Mouse (Mus musculus): Measurements from ENCODE around the gene Vsig8.

The Vsig8 gene

DNA sequence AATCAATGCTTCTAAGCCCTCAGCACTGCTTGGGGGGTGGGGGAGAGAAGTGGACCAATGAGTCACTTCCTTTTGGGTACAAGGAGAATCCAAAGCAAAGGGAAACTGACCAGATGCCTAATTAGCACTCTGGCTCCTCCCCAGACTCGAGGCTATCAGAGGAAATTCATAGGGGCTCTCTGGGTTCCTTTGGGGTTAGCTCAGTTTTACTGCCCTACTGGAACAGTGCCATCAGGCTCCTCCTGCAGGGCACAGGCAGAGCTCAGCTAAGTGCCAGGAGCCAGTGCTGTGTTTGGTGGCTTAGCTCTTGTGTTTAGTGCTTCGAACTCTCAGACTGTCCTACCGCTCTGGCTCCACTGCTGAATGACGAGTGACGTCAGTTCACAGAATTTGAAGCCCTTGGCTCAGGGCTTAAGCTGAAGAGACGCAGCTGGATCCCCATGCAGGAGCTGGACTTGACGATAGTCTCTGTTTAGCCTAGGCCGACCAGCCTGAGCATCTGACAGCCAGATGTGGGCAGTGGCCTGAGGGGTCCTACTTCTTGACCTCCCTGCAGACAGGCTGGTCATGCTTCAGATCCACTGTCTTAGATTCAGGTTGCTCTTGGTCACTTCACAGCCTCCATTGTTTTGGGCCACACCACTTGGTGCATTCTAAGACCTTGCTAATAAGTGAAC lies 25.1 kb upstream of the Vsig8 start:
- DNase-seq, result peak in 1 of 2 experiments; percentile 35

GRCm38 (mm10) chr1:172532551-172532950 lies 23.2 kb upstream of the Vsig8 start:
- peak; percentile 70 to 75 for DNase-seq

- no peak for DNase-seq
Observed at GRCm38 (mm10) chr1:172535116-172535515, 20.6 kb upstream of the Vsig8 start.

DNA sequence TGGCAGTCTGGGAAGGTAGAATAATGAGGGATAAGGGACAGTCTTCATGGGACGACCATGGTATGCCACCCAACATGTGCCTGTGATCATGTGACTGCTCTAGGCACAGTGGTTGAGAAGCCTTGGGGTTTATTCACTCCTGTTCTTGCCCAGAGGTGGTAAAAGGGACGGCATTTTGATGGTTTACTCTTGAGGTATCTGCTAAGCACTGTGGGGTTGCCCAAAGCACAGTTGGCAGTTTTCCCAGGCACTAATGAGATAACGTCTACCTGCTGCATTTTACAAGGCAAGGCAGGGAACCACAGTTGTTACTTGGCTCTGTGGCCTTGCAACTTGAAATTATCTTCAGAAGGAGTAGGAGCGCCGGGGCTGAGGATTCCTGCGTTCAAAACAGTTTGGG lies 15.9 kb upstream of the Vsig8 start:
- DNase-seq, result no peak

- DNase-seq, result no peak
Observed at GRCm38 (mm10) chr1:172540283-172540820, 15.4 kb upstream of the Vsig8 start.

GRCm38 (mm10) chr1:172546062-172546461 lies 9.7 kb upstream of the Vsig8 start:
- DNase-seq, result no peak

GRCm38 (mm10) chr1:172548501-172548900 lies 7.2 kb upstream of the Vsig8 start:
- DNase-seq, result peak in 1 of 2 experiments; percentile 21

DNA sequence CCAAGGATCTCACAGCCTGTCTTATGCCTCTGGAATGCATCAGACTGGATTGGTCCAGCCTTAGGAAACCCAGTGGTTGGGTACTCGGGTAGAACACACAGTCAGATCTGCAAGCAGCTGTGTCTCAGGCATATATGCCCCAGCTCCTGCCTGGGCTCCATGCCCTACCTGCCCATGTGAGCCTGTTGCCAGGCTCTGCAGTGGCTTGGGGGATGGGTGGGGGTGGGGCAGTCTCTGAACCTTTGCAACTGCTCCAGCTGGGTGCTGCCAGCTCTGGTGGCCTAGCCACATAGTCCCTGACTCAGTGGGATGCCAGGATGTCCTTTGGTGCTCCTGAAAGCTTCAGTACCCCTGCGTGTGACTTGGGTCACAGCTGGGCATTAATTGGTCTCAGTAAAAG lies 6.4 kb upstream of the Vsig8 start:
- DNase-seq, result no peak

DNA sequence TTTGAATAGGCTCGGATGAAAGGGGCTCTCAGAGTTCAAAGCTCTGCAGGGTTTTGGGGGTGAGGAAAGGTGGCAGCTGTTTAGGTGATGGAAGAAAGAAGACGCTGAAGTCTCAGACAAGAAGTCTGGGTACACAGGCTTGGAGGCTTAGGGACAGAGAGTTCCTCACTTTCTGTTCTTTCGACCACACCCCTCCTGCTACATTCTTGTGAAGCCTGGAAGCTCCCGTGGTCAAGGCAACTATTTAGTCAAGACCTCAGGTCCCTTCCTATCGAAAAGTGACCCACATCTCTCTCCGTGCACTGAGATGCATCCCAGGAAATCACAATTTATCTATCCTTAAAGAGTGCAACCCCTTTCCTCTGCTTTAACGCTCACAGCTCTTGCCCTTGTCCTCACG lies 6.0 kb upstream of the Vsig8 start:
- no peak for DNase-seq

DNA sequence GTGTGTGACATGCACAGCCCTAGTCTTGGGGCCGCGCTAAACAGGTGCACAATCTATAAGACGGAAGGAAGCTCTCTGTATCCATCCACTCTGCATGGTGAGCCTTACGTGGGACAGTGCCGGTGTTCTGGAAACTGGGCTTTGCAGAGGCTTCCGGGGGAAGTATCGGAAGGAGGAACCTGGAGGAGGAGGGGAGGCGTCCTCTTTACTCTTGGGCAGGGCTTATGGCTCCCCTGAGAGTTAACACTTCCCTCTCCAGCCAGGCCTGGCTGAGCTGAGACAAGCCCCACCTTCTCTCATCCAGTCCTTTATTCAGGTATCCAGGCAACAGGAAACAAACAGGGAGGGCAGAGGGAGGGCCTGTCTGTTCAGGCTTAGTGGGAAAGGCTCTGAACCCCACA lies 5.2 kb upstream of the Vsig8 start:
- peak; percentile 72 to 75 for DNase-seq

DNA sequence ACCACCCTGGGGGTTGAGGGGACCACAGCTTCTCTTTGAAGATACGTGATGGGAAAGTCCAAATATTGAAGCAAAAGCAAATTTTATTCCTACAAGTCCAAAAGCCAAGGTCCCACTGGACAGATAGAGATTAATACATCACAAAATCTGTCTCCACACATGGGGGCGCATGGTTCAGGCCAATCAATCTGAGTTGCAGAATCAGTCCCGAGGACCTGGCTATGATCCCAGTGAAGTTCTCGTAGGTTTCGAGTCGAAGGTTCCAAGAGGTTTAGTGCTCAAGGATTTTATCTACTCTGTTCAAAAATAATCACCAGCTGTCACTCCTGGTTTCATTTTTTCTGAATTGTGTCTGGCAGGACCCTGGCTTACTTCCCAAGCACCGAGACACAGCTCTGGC lies 4.7 kb upstream of the Vsig8 start:
- no peak for DNase-seq

DNA sequence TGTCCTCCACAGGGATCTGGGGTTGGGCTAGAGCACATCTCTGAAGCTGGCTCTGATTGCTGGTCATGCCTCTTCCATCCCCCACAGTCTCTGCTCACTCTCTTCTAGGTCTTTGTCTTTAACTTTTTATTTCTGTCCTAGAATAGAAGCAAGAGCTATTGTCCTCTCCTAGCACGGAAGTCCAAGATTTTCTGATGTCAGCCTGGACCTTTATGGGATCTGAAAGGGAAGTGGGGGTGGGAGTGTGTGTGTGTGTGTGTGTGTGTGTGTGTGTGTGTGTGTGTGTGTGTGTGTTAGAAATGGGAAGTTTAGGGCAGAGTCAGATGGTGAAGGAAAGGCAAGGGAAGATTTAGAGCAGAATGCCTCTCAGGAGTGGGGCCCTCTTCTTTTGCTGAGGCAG lies 3.1 kb upstream of the Vsig8 start:
- DNase-seq, result peak in 1 of 2 experiments; percentile 28

GRCm38 (mm10) chr1:172562641-172563464 lies 7.1 kb downstream of the Vsig8 start:
- DNase-seq, result peak; percentile 83 to 87

- DNase-seq, result no peak
Observed at GRCm38 (mm10) chr1:172563465-172563828, 7.7 kb downstream of the Vsig8 start.

- DNase-seq, result no peak
Observed at GRCm38 (mm10) chr1:172566131-172566530, 10.4 kb downstream of the Vsig8 start.

GRCm38 (mm10) chr1:172567758-172568157 lies 12.0 kb downstream of the Vsig8 start:
- DNase-seq, result peak in 1 of 2 experiments; percentile 3

DNA sequence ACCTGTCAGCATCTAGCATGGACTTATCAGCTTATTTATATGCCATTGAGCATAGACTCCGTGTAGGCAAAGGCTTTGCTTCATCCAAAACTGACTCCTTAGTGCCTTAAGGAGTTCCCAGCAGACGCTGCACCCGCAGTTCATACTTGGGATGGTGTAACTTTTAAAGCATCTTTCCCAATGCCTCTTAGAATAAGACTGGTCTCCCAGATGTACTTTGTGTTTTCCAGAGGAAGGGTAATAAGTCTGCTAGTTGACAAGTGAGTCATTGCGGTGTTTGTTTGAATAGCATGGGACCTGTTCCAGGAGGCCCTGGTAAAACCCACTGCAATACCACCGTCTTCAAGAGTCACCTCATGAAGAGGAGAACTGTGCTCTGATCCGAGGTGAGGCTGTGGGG lies 24.4 kb downstream of the Vsig8 start:
- no peak for DNase-seq

GRCm38 (mm10) chr1:172582436-172582835 lies 26.7 kb downstream of the Vsig8 start:
- no peak for DNase-seq

GRCm38 (mm10) chr1:172584271-172584670 lies 28.5 kb downstream of the Vsig8 start:
- no peak for DNase-seq

DNA sequence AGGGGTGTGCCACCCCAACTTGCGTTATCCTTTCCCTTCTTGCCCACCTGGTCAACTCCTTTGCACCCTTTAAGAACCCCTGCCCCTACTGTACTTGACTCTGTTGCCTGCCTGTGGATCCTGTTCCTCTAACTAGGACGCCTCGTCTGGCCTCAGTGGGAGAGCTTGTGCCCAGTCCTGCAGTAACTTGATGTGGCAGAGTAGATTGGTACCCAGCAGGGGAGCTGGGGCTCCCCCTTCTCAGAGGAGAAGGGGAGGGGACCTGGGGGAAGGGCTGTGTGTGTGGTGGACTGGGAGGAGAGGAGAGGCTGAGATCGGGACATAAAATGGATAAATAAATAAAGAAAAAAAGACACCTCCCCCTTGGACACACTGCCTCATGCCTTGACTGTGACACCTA lies 29.3 kb downstream of the Vsig8 start:
- DNase-seq, result no peak

DNA sequence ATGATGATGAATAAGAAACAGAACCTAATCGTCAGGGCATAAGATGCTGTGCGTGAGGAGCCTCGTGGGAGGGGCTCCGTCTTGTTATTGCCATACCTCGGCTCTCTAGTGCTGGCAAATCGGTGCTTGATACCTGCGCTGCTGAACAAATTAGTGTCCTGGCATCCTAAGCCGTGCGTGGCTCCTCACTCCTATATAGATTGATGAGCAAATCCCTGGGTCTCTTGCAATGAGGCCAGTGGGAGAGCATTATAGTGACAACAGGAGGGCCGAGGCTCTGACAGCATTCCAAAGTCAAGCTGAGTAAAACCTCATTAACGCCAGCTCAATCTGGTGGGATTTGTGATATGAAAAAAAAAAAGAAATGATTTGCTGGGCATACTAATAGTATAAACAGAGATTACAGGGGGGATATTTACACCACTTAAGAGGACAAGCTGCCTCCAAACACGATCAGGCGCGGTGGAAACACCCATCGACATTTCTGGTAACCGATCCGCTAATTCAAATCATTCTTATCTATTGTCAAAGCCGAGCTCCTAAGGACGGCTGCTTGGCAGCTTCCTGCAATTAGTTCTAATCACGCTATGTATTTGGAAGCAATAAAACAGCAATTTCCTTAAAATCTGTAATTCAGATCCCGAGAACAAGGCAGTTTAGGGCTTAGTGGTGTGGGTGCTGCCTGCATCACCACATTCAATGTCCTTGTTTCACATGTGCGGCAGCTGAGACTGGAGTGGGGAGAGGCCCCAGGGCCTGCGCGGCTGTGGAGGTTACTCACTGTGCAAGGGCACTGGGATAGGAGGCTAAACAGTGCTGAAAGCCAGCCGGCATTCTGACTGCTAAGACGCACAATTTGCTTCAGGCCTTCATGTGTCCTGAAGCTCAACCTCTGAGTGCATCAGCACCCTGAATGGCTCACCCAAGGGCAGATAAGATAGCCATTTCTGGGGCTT lies 30.2 kb downstream of the Vsig8 start:
- no peak for DNase-seq

DNA sequence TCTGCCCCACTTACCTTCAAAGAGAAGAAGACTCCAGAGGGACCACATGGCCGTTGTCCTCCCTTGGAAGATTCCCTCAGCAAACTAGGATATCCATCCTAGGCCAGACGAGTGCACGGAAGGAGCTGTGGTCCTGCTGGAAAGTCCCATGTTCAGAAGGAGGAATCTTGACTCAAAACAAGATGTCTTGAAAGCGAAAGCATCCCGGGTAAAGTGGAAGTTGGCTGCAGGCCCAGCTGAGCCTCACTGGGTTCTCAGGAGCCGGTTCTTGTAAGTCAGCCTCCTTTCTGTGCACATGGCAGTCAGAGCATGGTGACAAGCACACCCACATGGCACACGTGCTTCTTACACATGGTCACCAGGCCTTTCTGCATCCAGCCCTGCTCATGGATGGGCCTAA lies 34.6 kb downstream of the Vsig8 start, which contains the start of gene Slamf8:
Gene Slamf8, minus strand, starts transcription at position 184 of the 400 bp plus-strand sequence.
- peak in 1 of 2 experiments; percentile 30 for DNase-seq

DNA sequence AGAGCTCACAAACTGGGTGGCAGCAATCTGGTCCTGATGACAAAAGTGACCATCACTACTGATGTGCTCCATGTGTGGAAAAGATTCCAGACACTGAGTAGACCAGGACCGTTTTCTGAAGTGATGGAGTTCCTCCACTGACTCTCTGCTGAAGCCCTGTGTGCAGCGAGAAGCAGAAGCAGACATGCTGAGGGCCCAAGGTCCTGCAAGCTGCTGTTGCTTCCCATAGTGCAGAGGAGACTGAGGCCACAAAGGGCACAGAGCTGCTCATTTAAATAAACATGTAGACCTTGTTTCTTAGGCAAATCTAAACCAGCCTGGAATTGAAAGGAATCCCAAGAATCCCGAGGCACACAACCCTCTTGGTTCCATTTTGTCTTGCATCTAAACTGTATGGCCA lies 37.6 kb downstream of the Vsig8 start:
- DNase-seq, result no peak
